Mouse (Mus musculus) left cerebral cortex, adult 18-20 months (tissue): ENCODE results near the gene Gm49322. TPM values are rescaled to one million over a fixed set of nuclear protein-coding genes. Genes with fewer than 3 reads are reported as not detected.
"Not testable (repeated sequence)": the region's sequence is repeated elsewhere in the genome, so short reads cannot be mapped to it uniquely, and the experiment has no call there.

Source experiments
- DNase-seq, 2 experiments: peaks; one replicate each; pipeline ENCODE4 v3.0.0; 2021 to 2022; ENCODE audit warnings: low spot score in 2 of 2, mixed read lengths in 1 of 2
- long read RNA-seq, 2 experiments: library from polyadenylated mRNA; stranded (forward); transcript quantifications; one replicate each; pipeline ENCODE4 v2.0.0; 2021
- total RNA-seq, 2 experiments: library from RNA; stranded (reverse); gene quantifications; 2 replicates each; pipeline ENCODE4 v1.2.3; 2021

Gene Gm49322
- total RNA-seq: 1 to 10 TPM; 3.5 to 3.7 TPM
- long read RNA-seq, experiment 1, full-length matches to known transcripts: 2 of 2 reads
- long read RNA-seq, experiment 1, partial matches to known transcripts: 0 of 2 reads
- long read RNA-seq, experiment 1, other reads (novel, unspliced or antisense): 0 of 2 reads
- long read RNA-seq, experiment 2, full-length matches to known transcripts: 3 of 4 reads
- long read RNA-seq, experiment 2, partial matches to known transcripts: 0 of 4 reads
- long read RNA-seq, experiment 2, other reads (novel, unspliced or antisense): 1 of 4 reads

GRCm38 (mm10) chr10:80605721-80606120 is at the start of gene Gm49322:
Gm49322 (plus strand) TSS chr10:80606021.
- not testable (repeated sequence) for DNase-seq

DNA sequence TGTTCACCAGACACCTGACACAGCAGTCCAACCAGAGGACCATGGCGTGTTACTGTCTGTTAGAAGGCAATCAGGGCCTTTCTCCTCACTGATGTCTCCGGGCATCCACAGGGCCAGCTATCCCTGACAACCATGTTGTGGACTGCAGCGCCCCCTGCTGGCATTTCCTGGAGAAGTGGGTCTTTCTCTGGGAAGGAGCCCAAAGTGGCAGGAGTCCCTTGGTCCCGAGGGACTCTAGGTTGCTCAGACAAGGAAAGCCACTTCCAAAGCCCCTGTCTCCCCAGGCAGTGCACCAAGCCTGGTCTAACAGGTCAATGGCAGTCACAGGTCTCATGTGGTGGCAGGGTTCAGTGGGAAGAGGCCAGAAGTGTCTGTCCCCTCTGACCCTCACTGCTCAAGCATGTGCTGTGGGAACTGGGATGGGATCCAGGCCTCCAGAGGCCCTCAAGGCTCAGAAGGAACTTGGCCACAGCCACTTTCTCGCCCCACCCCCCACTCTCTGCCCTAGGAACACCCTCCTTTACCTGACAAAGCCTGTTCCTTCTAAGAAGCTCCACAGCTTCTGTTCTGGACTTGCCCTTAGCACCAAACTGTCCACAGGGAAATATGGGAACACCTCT is 48.4 kb upstream of the Gm49322 start:
- peak; percentile 69 to 87 for DNase-seq

GRCm38 (mm10) chr10:80559431-80559830 is 46.4 kb upstream of the Gm49322 start:
- no peak for DNase-seq

- DNase-seq: no peak
These were observed 45.2 kb upstream of the Gm49322 start for GRCm38 (mm10) chr10:80560621-80561020.

DNA sequence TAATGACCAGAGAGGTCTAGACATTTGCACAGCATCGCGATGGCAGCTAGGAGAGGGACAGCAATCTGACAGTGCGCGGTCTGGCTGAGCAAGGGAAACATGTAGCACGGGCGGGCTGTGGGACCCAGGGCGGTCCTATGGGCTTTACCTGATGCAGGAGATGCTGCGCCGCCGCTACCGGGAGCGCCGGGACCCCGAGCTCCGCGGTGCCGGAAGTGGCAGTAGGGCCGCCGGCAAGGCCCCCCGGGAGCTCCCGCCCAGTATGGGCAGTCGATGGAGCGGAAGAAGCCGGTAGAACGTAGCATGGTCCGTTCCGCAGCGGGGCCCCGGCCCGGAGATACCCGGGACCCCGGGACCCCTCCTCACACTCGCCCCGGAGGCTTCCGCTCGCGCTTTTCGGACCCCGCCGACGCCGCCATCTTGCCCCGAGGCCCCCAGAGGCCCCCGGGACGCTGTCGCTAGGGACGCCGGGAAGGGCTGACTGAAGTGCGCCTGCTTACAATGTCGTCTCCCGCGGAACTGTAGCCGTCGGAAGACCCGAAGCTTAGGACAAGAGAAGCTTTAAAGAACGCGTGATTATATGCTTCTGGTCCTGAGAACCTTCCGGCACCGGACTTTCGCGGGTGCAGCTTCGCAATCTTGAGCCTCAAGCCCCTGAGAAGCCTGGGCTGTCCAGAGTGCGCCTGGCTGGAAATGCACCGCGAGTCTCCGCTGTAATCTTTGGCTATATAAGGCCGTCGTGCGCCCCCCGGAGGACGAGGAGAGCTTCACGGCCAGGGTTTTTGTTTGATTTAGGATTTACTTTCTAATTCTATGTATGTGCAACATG is 44.5 kb upstream of the Gm49322 start, which contains the start of gene Rexo1:
TSS of gene Rexo1 (minus strand) at position 445 of the 829 bp plus-strand sequence.
- DNase-seq: peak; percentile 92 to 94

DNA sequence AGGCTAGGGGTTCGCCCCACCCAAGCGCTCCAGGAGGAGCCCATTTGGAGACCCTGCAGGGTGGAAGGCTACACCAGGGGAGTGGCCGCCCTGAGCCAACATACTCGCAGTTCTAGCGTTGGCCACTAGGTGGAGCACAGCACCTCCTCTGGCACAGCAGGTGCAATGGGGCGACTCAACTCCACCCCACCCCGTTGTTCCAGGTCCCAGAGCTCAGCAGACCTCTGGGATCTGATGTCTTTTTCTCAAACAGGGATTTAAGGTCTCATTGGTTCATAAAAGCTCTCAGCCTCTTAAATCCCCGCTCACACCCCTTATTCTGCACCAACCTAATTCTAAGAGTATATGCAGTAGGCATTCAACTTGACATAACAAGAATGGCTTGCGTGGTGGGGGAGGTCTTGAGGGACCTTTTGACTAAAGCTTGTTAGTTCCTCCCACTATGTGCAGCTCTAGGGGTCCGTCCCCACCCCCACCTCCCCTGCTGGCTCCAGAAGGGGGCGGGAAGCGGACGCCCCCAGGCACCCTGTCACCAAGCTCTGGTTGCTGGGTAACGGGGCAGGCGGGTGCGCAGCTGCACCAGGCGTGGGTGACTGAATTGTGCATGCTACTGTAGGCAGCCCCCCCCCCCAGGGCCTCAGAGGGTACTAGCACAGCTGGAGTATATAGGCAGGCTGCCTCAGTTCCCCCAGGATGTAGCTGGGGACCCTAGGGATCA is 39.3 kb upstream of the Gm49322 start:
- peak; percentile 91 to 98 for DNase-seq

DNA sequence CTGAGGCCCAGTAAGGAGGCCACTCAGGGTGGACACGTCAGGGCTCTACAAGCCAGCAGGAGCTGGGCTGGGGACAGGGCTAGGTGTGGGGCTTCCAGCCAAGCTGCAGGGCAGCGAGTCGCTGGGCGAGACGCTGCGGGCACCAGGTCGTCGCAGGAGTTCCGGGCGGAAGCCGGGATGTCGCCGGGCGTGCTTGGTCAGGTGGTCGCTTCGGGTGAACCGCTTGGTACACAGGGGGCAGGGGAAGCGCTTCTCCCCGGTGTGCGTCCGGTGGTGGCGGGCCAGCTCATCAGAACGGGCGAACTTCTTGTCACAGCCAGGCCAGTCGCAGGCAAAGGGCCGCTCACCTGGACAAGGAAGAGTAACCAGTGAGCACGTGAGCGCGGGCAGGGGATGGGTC is 36.9 kb upstream of the Gm49322 start:
- DNase-seq: no peak

DNA sequence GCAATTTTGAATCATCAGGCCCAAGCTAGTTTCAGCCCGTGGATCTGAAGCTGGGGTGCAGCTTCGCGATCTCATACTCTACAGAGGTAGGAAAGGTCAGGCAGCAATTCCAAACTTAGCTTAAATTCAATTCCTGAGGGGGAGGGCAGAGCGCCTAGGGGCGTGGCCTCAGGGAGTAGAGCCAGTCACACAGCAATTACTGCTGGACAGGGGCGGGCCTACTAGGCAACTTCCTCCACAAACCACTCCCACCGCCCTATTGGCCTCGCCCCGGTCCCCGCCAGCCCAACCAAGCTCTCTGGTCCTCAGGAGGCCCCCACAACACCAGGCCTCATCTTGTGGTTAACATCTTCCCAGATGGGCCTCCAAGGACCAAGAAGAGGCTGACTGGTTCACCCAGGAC is 36.2 kb upstream of the Gm49322 start:
- DNase-seq: no peak

- DNase-seq: no peak
These were observed 35.4 kb upstream of the Gm49322 start for GRCm38 (mm10) chr10:80570419-80570818.

DNA sequence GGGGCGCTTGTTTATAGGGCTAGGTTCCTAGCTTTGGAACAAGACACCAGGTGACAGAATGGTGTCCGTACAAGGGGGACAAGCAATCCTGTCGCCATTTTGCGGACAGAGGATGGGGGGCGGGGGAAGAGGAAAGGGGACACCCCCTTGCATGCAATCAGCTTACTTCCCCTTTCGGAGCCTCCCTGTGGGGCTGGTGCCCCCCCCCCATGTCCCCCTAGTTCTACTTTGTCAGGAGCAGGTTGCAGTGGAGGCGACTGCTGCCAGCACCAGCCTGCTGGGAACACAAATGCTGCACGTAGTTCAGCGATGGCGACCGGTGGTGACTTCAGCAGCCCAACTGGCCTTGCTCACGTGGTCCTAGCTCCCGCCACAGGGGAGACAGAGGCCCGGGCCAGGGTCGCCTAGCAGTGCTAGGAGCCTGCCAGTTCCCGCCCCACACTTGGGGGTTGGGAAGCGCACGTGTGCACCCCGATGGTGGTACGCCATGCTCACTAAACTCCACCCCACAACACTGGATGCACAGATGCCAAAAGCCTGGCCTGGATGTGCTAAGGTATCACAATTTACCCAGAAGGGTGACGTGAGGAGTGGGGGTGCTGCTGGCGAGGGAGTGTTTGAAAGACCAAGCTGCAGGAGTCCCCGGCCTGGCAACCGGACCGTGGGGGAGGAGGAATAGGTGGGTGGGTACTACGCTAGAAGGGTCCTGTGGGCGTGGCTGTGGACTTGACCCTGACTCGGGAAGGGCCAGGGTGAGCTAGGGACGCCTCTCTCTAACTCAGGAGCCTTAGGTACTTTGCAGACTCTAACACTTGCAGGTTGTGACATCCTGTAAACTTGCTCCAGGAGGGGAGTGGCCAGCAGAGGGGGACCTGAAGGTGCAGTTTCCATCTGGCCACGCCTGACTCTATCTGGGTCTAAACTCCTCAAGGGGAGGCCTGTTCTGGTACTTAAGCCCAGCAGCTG is 34.7 kb upstream of the Gm49322 start:
- no peak for DNase-seq

DNA sequence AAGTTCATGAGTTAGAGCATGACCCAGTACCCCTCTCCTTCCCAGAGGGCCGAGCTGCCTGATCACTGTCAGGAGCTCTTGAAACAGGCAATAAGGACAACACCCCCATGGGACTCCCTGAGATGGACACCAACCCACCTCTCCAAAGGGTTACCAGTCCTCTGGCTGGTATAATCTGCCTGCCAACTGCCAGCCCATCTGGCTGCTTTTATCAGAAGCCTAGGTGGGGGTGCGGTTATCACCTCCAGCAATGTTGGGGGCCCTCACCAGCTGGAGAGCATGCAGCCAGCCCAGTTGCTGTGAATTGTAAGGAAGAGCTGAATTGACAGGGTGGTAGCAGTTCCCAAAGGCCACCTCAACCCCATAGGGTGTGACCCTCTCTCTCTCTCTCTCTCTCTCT is 33.3 kb upstream of the Gm49322 start:
- DNase-seq: no peak

GRCm38 (mm10) chr10:80573944-80574343 is 31.9 kb upstream of the Gm49322 start:
- peak; percentile 47 to 63 for DNase-seq

GRCm38 (mm10) chr10:80574896-80575295 is 30.9 kb upstream of the Gm49322 start:
- DNase-seq: no peak

DNA sequence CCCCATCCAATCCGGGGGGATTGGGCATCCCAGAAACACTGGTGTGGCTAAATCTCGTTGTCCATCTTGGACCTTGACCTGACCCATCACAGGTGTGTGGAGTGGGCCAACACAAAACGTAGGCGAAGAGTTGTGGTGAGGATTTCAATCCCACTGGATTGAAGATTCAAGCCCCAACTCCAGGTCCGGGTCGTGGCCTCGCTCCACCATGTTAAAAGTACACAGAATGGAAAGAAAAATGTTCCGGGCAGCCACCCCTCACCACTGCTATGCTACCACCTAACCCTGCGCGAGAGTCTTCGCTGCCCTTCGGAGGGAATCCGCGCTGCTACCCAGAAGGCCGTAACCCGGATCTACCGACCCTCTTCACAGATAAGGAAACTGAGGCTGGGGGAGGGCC is 29.9 kb upstream of the Gm49322 start:
- DNase-seq: no peak

GRCm38 (mm10) chr10:80576351-80577194 is 29.2 kb upstream of the Gm49322 start:
- peak; percentile 61 to 63 for DNase-seq

DNA sequence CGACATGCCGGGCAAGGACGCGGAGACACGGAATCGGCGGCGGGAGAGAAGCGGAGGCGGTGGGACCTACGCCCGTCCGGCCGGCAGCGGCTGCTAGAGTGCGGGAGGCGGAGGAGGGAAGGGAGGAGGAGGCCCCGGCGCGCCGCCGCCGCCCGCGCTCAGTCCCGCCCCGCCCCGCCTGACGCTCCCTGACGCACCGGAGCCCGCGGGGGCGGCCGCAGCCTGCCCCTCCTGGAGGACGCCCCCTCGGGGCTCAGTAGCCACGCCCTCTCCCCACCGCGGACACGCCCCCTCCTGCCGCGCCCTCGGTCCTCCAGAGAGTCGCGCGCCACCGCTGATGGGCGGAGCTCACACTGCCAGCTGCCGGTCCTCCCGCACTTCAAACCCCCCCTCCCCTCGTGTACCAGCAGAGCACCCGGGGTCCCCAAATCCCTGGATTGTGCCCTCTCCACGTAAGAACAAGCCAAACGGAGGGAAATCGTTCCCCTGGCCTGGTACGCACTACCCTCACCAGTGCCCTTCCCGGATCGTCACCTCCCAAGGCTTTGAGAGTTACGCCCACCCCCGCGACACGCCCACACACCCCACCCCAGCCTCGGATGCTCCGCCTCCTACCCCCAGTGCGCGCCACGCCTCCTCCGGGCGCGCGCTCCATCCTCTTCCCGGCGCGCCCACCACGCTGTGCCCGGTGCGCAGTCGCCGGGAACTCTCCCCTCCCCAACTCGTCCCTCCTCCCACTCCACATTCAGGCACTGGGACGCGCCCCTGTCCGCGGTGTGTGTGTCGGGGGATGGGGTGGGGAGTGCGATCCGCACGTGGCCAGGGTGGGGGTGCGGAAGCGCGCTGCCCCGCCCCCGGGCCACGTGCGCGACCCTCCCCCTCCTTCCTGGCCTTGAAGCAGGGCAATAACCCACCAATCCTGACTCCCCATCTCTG is 28.4 kb upstream of the Gm49322 start, which contains the start of gene Klf16:
TSS of gene Klf16 (minus strand) at position 127 of the 936 bp plus-strand sequence.
- DNase-seq: peak; percentile 91 to 95

DNA sequence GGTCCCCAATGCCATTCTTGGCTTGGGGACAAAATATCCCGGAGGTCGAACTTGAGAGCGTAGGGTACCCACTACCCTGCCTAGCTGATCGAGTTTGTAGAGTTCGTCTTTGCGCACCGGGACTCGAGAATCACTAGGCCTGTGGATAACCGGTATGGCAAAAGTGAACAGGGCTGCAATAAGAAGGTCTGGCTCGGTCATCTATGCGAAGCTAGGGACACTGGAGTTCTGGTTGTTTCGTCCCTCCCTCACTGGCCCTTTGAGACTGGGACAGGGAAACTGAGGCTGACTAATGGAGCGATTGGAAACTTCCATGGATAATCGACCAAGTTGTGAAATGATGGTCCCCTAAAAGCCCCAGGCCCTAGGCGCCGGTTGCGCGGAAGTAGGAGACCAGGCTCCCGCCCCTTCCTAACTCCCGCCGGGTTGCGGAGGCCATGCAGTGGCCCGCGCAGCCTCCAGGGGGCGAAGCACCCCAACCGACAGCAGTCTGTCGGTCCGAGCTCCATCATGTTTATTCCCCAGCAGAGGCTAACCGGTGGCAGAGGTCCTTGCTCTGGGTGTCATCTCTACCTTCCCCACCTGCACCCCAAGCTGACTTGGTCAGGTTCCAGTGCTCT is 27.6 kb upstream of the Gm49322 start:
- peak; percentile 56 to 69 for DNase-seq
